Mouse (Mus musculus): Measurements from ENCODE around the gene Gm20388. TPM values are rescaled to one million over a fixed set of nuclear protein-coding genes. Genes with fewer than 3 reads are reported as not detected.

Gene Gm20388
- polyA plus RNA-seq, 1 experiment, result 28.1 TPM

- Histone ChIP-seq H3K9me3 (replicated peaks; ENCODE audit: control insufficient read depth, insufficient read depth, low read length, poor library complexity, severe bottlenecking) (no peaks in the 10 kb centered on the region; the same call in 1 of the 2 replicates), H3K36me3 (ENCODE audit: control insufficient read depth, insufficient read depth, low read length, poor library complexity, severe bottlenecking) (no peaks in the 10 kb centered on the region), H3K27me3 (ENCODE audit: control insufficient read depth, insufficient read depth, low read length, poor library complexity, severe bottlenecking) (no peaks in the 10 kb centered on the region), H3K4me1 (ENCODE audit: control insufficient read depth, insufficient read depth, low read length) (peaks cover 2% of the 10 kb centered on the region), H3K9ac (ENCODE audit: low read depth, poor library complexity, severe bottlenecking) (no peak overlapping the region), H3K4me3 (ENCODE audit: low read depth, low read length) (no peak overlapping the region), H3K27ac (ENCODE audit: insufficient read depth, low read length) (no peak overlapping the region)
- TF ChIP-seq POLR2A (IDR thresholded peaks at IDR 0.05; ENCODE audit: insufficient read depth, low read length) (no peak), EP300 (IDR thresholded peaks at IDR 0.05; ENCODE audit: insufficient read depth, low read depth, low read length) (no peak), CTCF (IDR thresholded peaks at IDR 0.05; ENCODE audit: low read depth, low read length) (peak; percentile 61)
Measured at GRCm38 (mm10) chr8:120594571-120594970, 683.9 kb downstream of the Gm20388 start.

DNA sequence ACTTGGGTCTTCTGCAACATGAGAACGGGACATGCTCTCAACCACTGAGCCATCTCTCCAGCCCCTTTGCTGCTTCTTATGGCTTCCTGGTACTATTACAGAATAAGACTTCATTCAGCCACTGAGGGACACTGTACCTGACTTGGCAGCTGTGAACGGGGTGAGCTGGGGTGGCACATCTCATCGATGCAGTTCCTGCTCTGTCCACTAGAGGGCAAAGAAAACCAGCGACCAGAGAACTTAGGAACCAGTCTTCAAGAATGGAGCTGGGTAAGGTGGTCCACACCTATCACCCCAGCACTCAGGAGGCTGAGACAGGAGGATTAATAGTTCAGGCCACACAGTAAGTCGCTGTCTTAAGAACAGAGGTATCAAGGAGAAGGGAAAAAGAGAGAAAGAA lies 685.3 kb downstream of the Gm20388 start:
- no peaks in the 10 kb centered on the region; the same call in 1 of the 2 replicates for H3K9me3 ChIP-seq (replicated peaks; ENCODE audit: control insufficient read depth, insufficient read depth, low read length, poor library complexity, severe bottlenecking)
- no peak overlapping the region for H3K9ac ChIP-seq (ENCODE audit: low read depth, poor library complexity, severe bottlenecking)
- TF ChIP-seq POLR2A (IDR thresholded peaks at IDR 0.05; ENCODE audit: insufficient read depth, low read length) (no peak), EP300 (IDR thresholded peaks at IDR 0.05; ENCODE audit: insufficient read depth, low read depth, low read length) (no peak), CTCF (IDR thresholded peaks at IDR 0.05; ENCODE audit: low read depth, low read length) (peak; percentile 83)
- H3K27me3 ChIP-seq (ENCODE audit: control insufficient read depth, insufficient read depth, low read length, poor library complexity, severe bottlenecking), result no peaks in the 10 kb centered on the region
- H3K4me1 ChIP-seq (ENCODE audit: control insufficient read depth, insufficient read depth, low read length), result peaks cover 2% of the 10 kb centered on the region
- H3K36me3 ChIP-seq (ENCODE audit: control insufficient read depth, insufficient read depth, low read length, poor library complexity, severe bottlenecking), result no peaks in the 10 kb centered on the region
- no peak overlapping the region for H3K4me3 ChIP-seq (ENCODE audit: low read depth, low read length)
- H3K27ac ChIP-seq (ENCODE audit: insufficient read depth, low read length), result no peak overlapping the region

DNA sequence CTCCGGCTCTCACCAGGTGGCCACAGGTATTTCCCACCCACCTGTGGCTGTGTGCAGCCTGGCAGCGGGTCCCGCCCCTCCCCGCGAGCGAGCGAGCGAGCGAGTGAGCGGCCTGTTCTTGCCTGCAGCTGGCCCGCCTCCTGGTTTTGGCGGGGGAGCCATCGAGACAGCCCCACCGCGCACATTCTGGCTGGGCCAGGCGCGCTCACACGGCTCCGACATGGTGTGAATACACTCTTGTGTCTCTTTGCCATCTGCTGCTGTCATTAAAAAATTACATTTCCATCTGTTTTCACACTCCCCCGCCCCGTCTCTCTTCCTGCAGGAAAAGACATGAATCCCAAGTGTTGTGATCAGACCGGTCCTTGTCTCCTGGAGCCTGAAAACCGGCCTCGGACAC lies 687.9 kb downstream of the Gm20388 start:
- Histone ChIP-seq H3K9ac (ENCODE audit: low read depth, poor library complexity, severe bottlenecking) (peak overlapping the region; percentile 49), H3K27ac (ENCODE audit: insufficient read depth, low read length) (no peak overlapping the region), H3K4me3 (ENCODE audit: low read depth, low read length) (peak overlapping the region; percentile 29)

DNA sequence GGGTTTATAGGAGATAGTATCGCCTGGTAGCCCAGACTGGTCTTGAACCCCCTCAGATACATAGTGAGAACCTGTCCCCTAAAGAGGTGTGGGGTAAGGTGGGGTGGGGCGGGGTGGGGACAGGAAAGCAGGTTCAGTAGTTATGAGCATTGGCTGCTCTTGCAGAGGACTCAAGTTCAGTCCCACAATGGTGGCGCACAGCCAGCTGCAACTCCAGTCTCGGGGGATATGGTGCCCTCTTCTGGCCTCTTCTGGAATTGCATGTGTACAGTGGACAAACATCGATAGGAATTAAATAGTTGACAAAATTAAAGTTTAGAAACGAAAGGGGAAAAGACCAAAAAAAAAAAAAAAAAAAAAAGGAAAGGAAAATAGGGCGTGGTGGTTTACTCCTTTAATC lies 688.9 kb downstream of the Gm20388 start:
- Histone ChIP-seq H3K9ac (ENCODE audit: low read depth, poor library complexity, severe bottlenecking) (no peak overlapping the region), H3K36me3 (ENCODE audit: control insufficient read depth, insufficient read depth, low read length, poor library complexity, severe bottlenecking) (no peaks in the 10 kb centered on the region), H3K9me3 (replicated peaks; ENCODE audit: control insufficient read depth, insufficient read depth, low read length, poor library complexity, severe bottlenecking) (no peaks in the 10 kb centered on the region; the same call in 1 of the 2 replicates), H3K27me3 (ENCODE audit: control insufficient read depth, insufficient read depth, low read length, poor library complexity, severe bottlenecking) (no peaks in the 10 kb centered on the region), H3K27ac (ENCODE audit: insufficient read depth, low read length) (no peak overlapping the region), H3K4me1 (ENCODE audit: control insufficient read depth, insufficient read depth, low read length) (peaks cover 2% of the 10 kb centered on the region), H3K4me3 (ENCODE audit: low read depth, low read length) (no peak overlapping the region)
- TF ChIP-seq POLR2A (IDR thresholded peaks at IDR 0.05; ENCODE audit: insufficient read depth, low read length), result no peak
- peak; percentile 90 for TF ChIP-seq CTCF (IDR thresholded peaks at IDR 0.05; ENCODE audit: low read depth, low read length)
- no peak for TF ChIP-seq EP300 (IDR thresholded peaks at IDR 0.05; ENCODE audit: insufficient read depth, low read depth, low read length)

More for the DNA sequence above, 687.9 kb downstream of the Gm20388 start:
- Histone ChIP-seq H3K36me3 (ENCODE audit: control insufficient read depth, insufficient read depth, low read length, poor library complexity, severe bottlenecking) (no peaks in the 10 kb centered on the region), H3K4me1 (ENCODE audit: control insufficient read depth, insufficient read depth, low read length) (peaks cover 2% of the 10 kb centered on the region), H3K27me3 (ENCODE audit: control insufficient read depth, insufficient read depth, low read length, poor library complexity, severe bottlenecking) (no peaks in the 10 kb centered on the region), H3K9me3 (replicated peaks; ENCODE audit: control insufficient read depth, insufficient read depth, low read length, poor library complexity, severe bottlenecking) (no peaks in the 10 kb centered on the region; the same call in 1 of the 2 replicates)
- 0 out of 2 replicates have a peak, but pooled peaks have one; percentile 32 for TF ChIP-seq EP300 (IDR thresholded peaks at IDR 0.05; ENCODE audit: insufficient read depth, low read depth, low read length)
- no peak for TF ChIP-seq POLR2A (IDR thresholded peaks at IDR 0.05; ENCODE audit: insufficient read depth, low read length)

GRCm38 (mm10) chr8:120602672-120603071 lies 692.0 kb downstream of the Gm20388 start:
- H3K27ac ChIP-seq (ENCODE audit: insufficient read depth, low read length), result no peak overlapping the region
- no peaks in the 10 kb centered on the region for H3K27me3 ChIP-seq (ENCODE audit: control insufficient read depth, insufficient read depth, low read length, poor library complexity, severe bottlenecking)
- no peak overlapping the region for H3K4me3 ChIP-seq (ENCODE audit: low read depth, low read length)
- TF ChIP-seq EP300 (IDR thresholded peaks at IDR 0.05; ENCODE audit: insufficient read depth, low read depth, low read length) (no peak), CTCF (IDR thresholded peaks at IDR 0.05; ENCODE audit: low read depth, low read length) (no peak), POLR2A (IDR thresholded peaks at IDR 0.05; ENCODE audit: insufficient read depth, low read length) (no peak)
- H3K9me3 ChIP-seq (replicated peaks; ENCODE audit: control insufficient read depth, insufficient read depth, low read length, poor library complexity, severe bottlenecking), result no peaks in the 10 kb centered on the region
- H3K9ac ChIP-seq (ENCODE audit: low read depth, poor library complexity, severe bottlenecking), result no peak overlapping the region
- peaks cover 2% of the 10 kb centered on the region for H3K4me1 ChIP-seq (ENCODE audit: control insufficient read depth, insufficient read depth, low read length)
- no peaks in the 10 kb centered on the region for H3K36me3 ChIP-seq (ENCODE audit: control insufficient read depth, insufficient read depth, low read length, poor library complexity, severe bottlenecking)

DNA sequence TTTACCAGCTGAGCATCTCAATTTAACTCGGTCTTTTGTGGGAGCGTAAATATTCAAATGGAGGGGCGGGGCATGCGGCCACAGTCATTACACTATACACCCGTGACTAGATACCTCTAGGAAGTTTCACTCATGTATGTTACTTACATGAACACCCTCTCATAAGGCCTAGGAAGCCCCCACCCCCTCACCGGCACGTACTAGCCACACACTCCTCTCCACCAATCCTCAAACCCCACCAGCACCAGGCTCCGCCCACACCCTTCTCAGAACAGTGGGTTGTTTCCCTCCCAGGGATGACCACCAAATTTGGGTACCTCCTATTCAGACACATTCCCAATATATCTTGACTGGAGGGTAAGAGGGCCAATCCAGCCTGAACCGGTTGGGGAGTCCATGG lies 696.8 kb downstream of the Gm20388 start:
- no peak overlapping the region for H3K9ac ChIP-seq (ENCODE audit: low read depth, poor library complexity, severe bottlenecking)
- TF ChIP-seq EP300 (IDR thresholded peaks at IDR 0.05; ENCODE audit: insufficient read depth, low read depth, low read length) (no peak), CTCF (IDR thresholded peaks at IDR 0.05; ENCODE audit: low read depth, low read length) (no peak), POLR2A (IDR thresholded peaks at IDR 0.05; ENCODE audit: insufficient read depth, low read length) (no peak)
- no peaks in the 10 kb centered on the region for H3K27me3 ChIP-seq (ENCODE audit: control insufficient read depth, insufficient read depth, low read length, poor library complexity, severe bottlenecking)
- no peaks in the 10 kb centered on the region for H3K4me1 ChIP-seq (ENCODE audit: control insufficient read depth, insufficient read depth, low read length)
- H3K36me3 ChIP-seq (ENCODE audit: control insufficient read depth, insufficient read depth, low read length, poor library complexity, severe bottlenecking), result no peaks in the 10 kb centered on the region
- no peak overlapping the region for H3K27ac ChIP-seq (ENCODE audit: insufficient read depth, low read length)
- H3K9me3 ChIP-seq (replicated peaks; ENCODE audit: control insufficient read depth, insufficient read depth, low read length, poor library complexity, severe bottlenecking), result no peaks in the 10 kb centered on the region
- no peak overlapping the region for H3K4me3 ChIP-seq (ENCODE audit: low read depth, low read length)

Measured in ES-Bruce4 (cell line).